25 mouse cellular contexts compared by ENCODE assay signal in genomic region chr6:96043711-96044110, GRCm38 (mm10).
DNase-seq lines count a peak whose midpoint lies in the region; ATAC-seq and TF ChIP-seq lines count a peak whose summit lies in the region.
"Had no signal": no experiment of that assay in that cellular context is flagged by ENCODE, and none has a peak within 500 bp of the region (broad histone marks: within the 10 kb centered on the region; RNA-seq: fewer than 3 reads in every experiment).

No protein-coding gene starts in this region.

- H3K4me1 ChIP-seq in lung, embryonic 14.5 days (ENCODE audit: insufficient read depth): no peaks in the 10 kb centered on the region
- H3K4me1 ChIP-seq in kidney, embryonic 16.5 days (ENCODE audit: insufficient read depth, low read length): no peaks in the 10 kb centered on the region; the same call in 1 of the 2 replicates
- H3K4me1 ChIP-seq: embryonic facial prominence, embryonic 12.5 days; embryonic facial prominence, embryonic 15.5 days; hindbrain, embryonic 12.5 days had no signal

- peak; percentile 44 for DNase-seq in kidney, adult 9 months
- no peak for DNase-seq in kidney, postnatal 4 days
- DNase-seq in lung, embryonic 14.5 days: peak; percentile 35
- DNase-seq in lung, postnatal 10 days: no peak
- peak; percentile 34 for DNase-seq in kidney, postnatal 14 days
- no peak for DNase-seq in cerebellum, postnatal 14 days
- DNase-seq: adrenal gland, postnatal 10 days; adrenal gland, postnatal 36 days; B cell, adult 2 months; cerebellum, adult 18-20 months; cerebellum, adult 9-10 months; cerebellum, postnatal 25 days; forebrain, postnatal 0 days; gastrocnemius, adult 2 months; gastrocnemius, postnatal 14 days; heart, adult 11 months had no signal

- H3K9me3 ChIP-seq in lung, embryonic 14.5 days (ENCODE audit: low read depth, low read length): no peaks in the 10 kb centered on the region
- no peaks in the 10 kb centered on the region for H3K9me3 ChIP-seq in kidney, embryonic 16.5 days (ENCODE audit: low read length)
- H3K9me3 ChIP-seq: embryonic facial prominence, embryonic 12.5 days; embryonic facial prominence, embryonic 15.5 days; G1E; hindbrain, embryonic 12.5 days had no signal

- H3K27me3 ChIP-seq in lung, embryonic 14.5 days (ENCODE audit: insufficient read depth, low read length): no peaks in the 10 kb centered on the region
- H3K27me3 ChIP-seq in kidney, embryonic 16.5 days (ENCODE audit: insufficient read depth, low read length): no peaks in the 10 kb centered on the region
- H3K27me3 ChIP-seq: CH12.LX; embryonic facial prominence, embryonic 12.5 days; embryonic facial prominence, embryonic 15.5 days; hindbrain, embryonic 12.5 days; Patski had no signal

- ATAC-seq in lung, embryonic 14.5 days (ENCODE audit: insufficient read depth): no peak
- ATAC-seq in kidney, embryonic 16.5 days (ENCODE audit: low FRiP score, low TSS enrichment): peak; percentile 87
- ATAC-seq: forebrain, embryonic 14.5 days; forebrain, postnatal 0 days; Patski had no signal

- no peak for TF ChIP-seq CTCF in lung, embryonic 14.5 days (IDR thresholded peaks at IDR 0.05; ENCODE audit: low read depth)

- 46% methylated on average over 4 of the region's 4 CpGs for WGBS in lung, embryonic 14.5 days
- 7% methylated on average over 4 of the region's 4 CpGs for WGBS in kidney, embryonic 16.5 days

- no peak overlapping the region for H3K9ac ChIP-seq in lung, embryonic 14.5 days
- no peak overlapping the region for H3K9ac ChIP-seq in kidney, embryonic 16.5 days (replicated peaks; ENCODE audit: low read length)
- H3K9ac ChIP-seq: embryonic facial prominence, embryonic 12.5 days; embryonic facial prominence, embryonic 15.5 days; forebrain, postnatal 0 days; hindbrain, embryonic 12.5 days had no signal

- H3K4me3 ChIP-seq in lung, embryonic 14.5 days (ENCODE audit: low read depth, low read length): no peak overlapping the region
- H3K4me3 ChIP-seq in kidney, embryonic 16.5 days (ENCODE audit: low read length): no peak overlapping the region
- H3K4me3 ChIP-seq: embryonic facial prominence, embryonic 12.5 days; embryonic facial prominence, embryonic 15.5 days; gastrocnemius, adult 2 months; hindbrain, embryonic 12.5 days had no signal

- no peaks in the 10 kb centered on the region for H3K36me3 ChIP-seq in lung, embryonic 14.5 days (ENCODE audit: insufficient read depth)
- H3K36me3 ChIP-seq in kidney, embryonic 16.5 days (ENCODE audit: insufficient read depth, low read length): no peaks in the 10 kb centered on the region
- H3K36me3 ChIP-seq: embryonic facial prominence, embryonic 12.5 days; embryonic facial prominence, embryonic 15.5 days; G1E; hindbrain, embryonic 12.5 days had no signal

- H3K27ac ChIP-seq in lung, embryonic 14.5 days (ENCODE audit: low read depth): no peak overlapping the region
- no peak overlapping the region for H3K27ac ChIP-seq in kidney, embryonic 16.5 days (ENCODE audit: low read length)
- H3K27ac ChIP-seq: embryonic facial prominence, embryonic 12.5 days; embryonic facial prominence, embryonic 15.5 days; gastrocnemius, adult 2 months; hindbrain, embryonic 12.5 days had no signal

- peak overlapping the region; percentile 24 for H3K4me2 ChIP-seq in lung, embryonic 14.5 days
- H3K4me2 ChIP-seq in kidney, embryonic 16.5 days (replicated peaks; ENCODE audit: low read depth, low read length): 0 out of 2 replicates have a peak overlapping the region, but pooled peaks have one; percentile 31
- H3K4me2 ChIP-seq: embryonic facial prominence, embryonic 12.5 days; embryonic facial prominence, embryonic 15.5 days; heart, embryonic 11.5 days; hindbrain, embryonic 12.5 days had no signal

Comparison
In these comparisons a context has a peak if more than half of its experiments do, and no peak if none do; other contexts are left out.
1. DNase-seq: peak in kidney, adult 9 months (single experiment), lung, embryonic 14.5 days (single experiment) and kidney, postnatal 14 days (single experiment); none in kidney, postnatal 4 days (0 of 2), lung, postnatal 10 days (single experiment) and cerebellum, postnatal 14 days (0 of 2).